Mouse (Mus musculus) midbrain, embryonic 14.5 days (tissue): ENCODE measurements around the gene Dtl. TPM values are rescaled to one million over a fixed set of nuclear protein-coding genes. Genes with fewer than 3 reads are reported as not detected.

Experiments used
- ATAC-seq: fragments of 200-750 bp; cut with Nextera tagmentation; 2 replicates; pipeline ENCODE4 v1.8.0; 2017; ENCODE audit warnings: moderate number of reproducible peaks, moderate library complexity; ENCODE audit not compliant: low FRiP score, low TSS enrichment
- DNase-seq: peaks from one replicate; pipeline ENCODE4 v3.0.0-alpha.2; 2015
- H3K27ac ChIP-seq: fragments of 300-500 bp; sonication (generic); replicated peaks from 2 replicates; pipeline ENCODE4 v1.5.1; 2014; ENCODE audit warnings: mild to moderate bottlenecking, low read depth, low read length, moderate library complexity
- H3K27me3 ChIP-seq: fragments of 300-500 bp; sonication (generic); 2 replicates; pipeline ENCODE4 v1.6.1; 2014; ENCODE audit warnings: low read length, control low read depth, mixed read lengths; ENCODE audit not compliant: control insufficient read depth, insufficient read depth
- H3K36me3 ChIP-seq: fragments of 300-500 bp; sonication (generic); 2 replicates; pipeline ENCODE4 v1.6.1; 2014; ENCODE audit warnings: low read length, control low read depth; ENCODE audit not compliant: control insufficient read depth, insufficient read depth
- H3K4me1 ChIP-seq: fragments of 300-500 bp; sonication (generic); 2 replicates; pipeline ENCODE4 v1.6.1; 2014; ENCODE audit warnings: mild to moderate bottlenecking, antibody characterized with exemption, low read length, control low read depth; ENCODE audit not compliant: control insufficient read depth, insufficient read depth
- H3K4me2 ChIP-seq: fragments of 300-500 bp; sonication (generic); 2 replicates; pipeline ENCODE4 v1.6.1; 2014; ENCODE audit warnings: mild to moderate bottlenecking, low read length, moderate library complexity
- H3K4me3 ChIP-seq: fragments of 300-500 bp; sonication (generic); replicated peaks from 2 replicates; pipeline ENCODE4 v1.5.1; 2014; ENCODE audit warnings: low read depth, low read length
- H3K9ac ChIP-seq: fragments of 300-500 bp; sonication (generic); replicated peaks from 2 replicates; pipeline ENCODE4 v1.6.1; 2014; ENCODE audit warnings: mild to moderate bottlenecking, low read length, moderate library complexity
- H3K9me3 ChIP-seq: fragments of 300-500 bp; sonication (generic); 2 replicates; pipeline ENCODE4 v1.6.1; 2016; ENCODE audit warnings: low read length, control low read depth, mixed read lengths; ENCODE audit not compliant: control insufficient read depth
- WGBS: fragments of 180-500 bp; shearing (Covaris S2); extraction: QIAGEN DNeasy Blood & Tissue Kit; methylation state at CpG from one replicate; pipeline ENCODE4 v1.1.7; 2014; 5-methylcytosine and 5-hydroxymethylcytosine counted together
- polyA plus RNA-seq: library from polyadenylated mRNA; unstranded; fragments of >200 nt; fragmentation: Nextera tagmentation; extraction: Ambion mirVana; gene quantifications from 2 replicates; pipeline ENCODE4 v1.2.1, GENCODE M21; 2014

Gene Dtl
- 4.8 and 10.4 TPM in 2 replicates for polyA plus RNA-seq

DNA sequence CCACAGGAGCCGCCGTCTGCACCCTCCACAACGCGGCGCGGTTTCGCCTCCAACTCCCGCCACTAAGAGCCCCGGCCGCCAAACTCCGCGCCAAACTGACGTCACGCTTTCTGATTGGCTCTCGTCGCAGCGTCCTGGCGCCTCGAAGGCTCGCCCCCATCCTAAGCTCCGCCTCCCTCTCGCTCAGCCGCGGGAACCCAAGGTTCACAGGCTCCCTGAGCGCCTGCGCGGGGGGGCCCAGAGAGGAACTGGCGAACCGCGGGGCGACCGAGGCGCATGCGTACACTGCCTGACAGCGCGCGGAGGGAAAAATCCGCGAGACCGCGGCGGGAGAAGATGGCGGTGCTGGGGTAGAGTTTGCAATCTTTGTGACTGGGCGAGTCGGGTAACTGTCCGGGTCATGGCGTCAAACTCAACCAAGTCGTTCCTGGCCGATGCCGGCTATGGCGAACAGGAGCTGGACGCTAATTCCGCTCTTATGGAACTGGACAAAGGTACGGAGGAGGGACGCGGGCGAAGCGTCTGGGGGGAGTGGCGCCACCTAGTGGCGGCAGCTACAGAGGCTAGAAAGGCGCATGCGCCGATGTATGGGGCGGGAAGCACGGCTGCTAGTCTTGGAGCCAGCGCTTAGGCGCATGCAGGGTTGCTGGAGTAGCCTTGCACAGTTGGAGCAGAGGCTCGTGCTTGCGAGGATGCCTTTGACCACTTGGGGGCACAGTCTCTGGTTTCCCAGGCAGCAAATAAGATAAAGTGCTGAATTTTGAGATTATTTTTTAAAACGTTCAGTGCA lies at the start of gene Dtl, which contains the start of gene Ints7:
Gene Dtl (minus strand): TSS at position 87 of the 790 bp plus-strand sequence.
Gene Ints7 (plus strand): TSS at position 179 of the 790 bp plus-strand sequence.
- peak; percentile 100 for DNase-seq
- Histone ChIP-seq H3K36me3 (no peaks in the 10 kb centered on the region), H3K9ac (peak within 1 kb of the TSS; percentile 54), H3K4me1 (peaks cover 18% of the 10 kb centered on the region), H3K27ac (peak within 1 kb of the TSS; percentile 93), H3K9me3 (no peaks in the 10 kb centered on the region), H3K27me3 (no peaks in the 10 kb centered on the region), H3K4me3 (peak within 1 kb of the TSS; percentile 72), H3K4me2 (peak within 1 kb of the TSS; percentile 91)
- WGBS, result under 1% methylated on average over 70 of the region's 70 CpGs
- ATAC-seq, result peak; percentile 99

DNA sequence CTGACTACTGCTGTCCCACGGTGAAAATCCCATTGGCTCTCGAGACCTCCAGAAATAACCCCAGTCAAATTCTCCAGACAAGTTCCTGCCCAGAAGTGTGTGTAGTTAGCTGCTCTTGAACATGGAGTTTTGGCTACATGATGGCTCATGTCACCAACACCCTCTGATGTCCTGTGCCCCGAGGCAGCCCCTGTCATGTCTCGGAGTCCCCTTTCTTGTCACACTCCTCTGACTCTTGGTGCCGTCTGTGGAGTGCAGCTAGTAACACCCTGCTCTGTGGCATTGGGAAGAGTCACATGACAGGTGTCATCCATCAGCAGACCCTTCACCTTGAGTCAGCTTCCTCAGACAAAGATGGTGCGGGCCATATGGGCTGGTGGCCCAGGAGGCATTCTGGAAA lies 49.7 kb upstream of the Dtl start:
- no peak overlapping the region for H3K4me2 ChIP-seq
- H3K27me3 ChIP-seq, result no peaks in the 10 kb centered on the region
- no peaks in the 10 kb centered on the region for H3K4me1 ChIP-seq
- no peak overlapping the region for H3K9ac ChIP-seq
- ATAC-seq (no peak), DNase-seq (no peak)
- H3K9me3 ChIP-seq, result no peaks in the 10 kb centered on the region
- 77% methylated on average over 6 of the region's 6 CpGs for WGBS
- no peak overlapping the region for H3K27ac ChIP-seq
- H3K4me3 ChIP-seq, result no peak overlapping the region
- H3K36me3 ChIP-seq, result peaks cover 31% of the 10 kb centered on the region

DNA sequence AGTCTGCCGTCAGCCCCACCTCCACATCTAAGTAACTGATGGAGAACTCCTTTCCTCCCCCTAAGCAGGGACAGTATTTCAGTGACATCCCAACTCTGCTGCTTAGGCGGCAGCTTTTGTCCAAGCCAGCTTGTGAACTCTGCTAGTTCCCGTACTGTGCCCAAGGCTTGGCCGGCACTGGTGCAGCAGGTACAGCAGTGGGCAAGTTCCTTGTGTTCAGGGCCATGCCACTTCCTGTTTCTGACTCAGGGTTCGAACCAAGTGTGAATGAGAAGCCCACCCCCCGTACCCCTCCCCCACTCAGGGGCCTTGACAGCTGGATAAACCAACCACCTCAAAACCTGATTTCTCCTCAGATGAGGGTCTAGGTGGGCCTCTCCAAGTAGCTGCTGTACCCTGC lies 49.1 kb upstream of the Dtl start:
- Histone ChIP-seq H3K4me2 (no peak overlapping the region), H3K9ac (no peak overlapping the region), H3K4me3 (no peak overlapping the region), H3K36me3 (peaks cover 36% of the 10 kb centered on the region), H3K4me1 (no peaks in the 10 kb centered on the region), H3K27ac (no peak overlapping the region), H3K9me3 (no peaks in the 10 kb centered on the region), H3K27me3 (no peaks in the 10 kb centered on the region)
- 79% methylated on average over 6 of the region's 6 CpGs for WGBS
- ATAC-seq (no peak), DNase-seq (no peak)

DNA sequence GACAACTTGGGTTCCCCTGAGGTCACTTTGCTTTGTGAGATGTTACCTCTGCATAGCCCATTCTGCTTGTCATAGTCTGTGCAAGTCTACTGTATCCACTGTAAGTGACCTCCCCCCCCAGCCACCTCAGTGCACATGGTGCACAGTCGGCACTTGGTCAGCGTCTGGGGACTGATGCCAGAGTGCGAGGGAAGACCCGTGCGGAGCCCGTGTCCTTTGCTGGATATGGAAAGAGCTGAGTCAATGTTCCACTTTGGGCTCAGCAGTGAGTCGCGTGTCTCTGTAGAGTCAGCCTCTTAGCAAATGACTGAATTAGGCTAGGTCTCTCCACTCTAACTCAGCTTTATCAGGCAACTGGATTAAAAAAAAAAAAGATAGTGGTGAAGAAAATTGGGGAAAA lies 47.5 kb upstream of the Dtl start:
- H3K27ac ChIP-seq, result no peak overlapping the region
- WGBS, result 94% methylated on average over 8 of the region's 8 CpGs
- ATAC-seq (no peak), DNase-seq (no peak)
- H3K4me1 ChIP-seq, result no peaks in the 10 kb centered on the region
- peaks cover 51% of the 10 kb centered on the region for H3K36me3 ChIP-seq
- H3K9me3 ChIP-seq, result no peaks in the 10 kb centered on the region
- no peak overlapping the region for H3K9ac ChIP-seq
- no peaks in the 10 kb centered on the region for H3K27me3 ChIP-seq
- H3K4me3 ChIP-seq, result no peak overlapping the region
- H3K4me2 ChIP-seq, result no peak overlapping the region

DNA sequence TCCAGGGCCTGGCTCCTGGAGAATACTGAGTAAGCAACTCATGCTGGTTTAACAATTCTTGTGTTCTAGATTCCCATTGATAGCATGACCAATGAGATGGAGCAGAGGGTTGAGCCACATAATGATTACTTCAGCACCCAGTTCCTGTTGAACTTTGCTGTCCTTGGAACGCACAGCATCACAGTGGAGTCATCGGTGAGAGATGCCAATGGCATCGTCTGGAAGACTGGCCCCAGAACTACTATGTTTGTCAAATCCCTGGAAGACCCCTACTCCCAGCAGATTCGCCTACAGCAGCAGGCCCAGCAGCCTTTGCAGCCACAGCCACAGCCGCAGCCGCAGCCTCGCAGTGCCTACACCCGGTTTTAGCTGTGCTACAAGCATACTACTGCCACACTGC lies 45.8 kb upstream of the Dtl start:
- no peaks in the 10 kb centered on the region for H3K27me3 ChIP-seq
- H3K4me1 ChIP-seq, result no peaks in the 10 kb centered on the region
- 98% methylated on average over 8 of the region's 8 CpGs for WGBS
- H3K9me3 ChIP-seq, result no peaks in the 10 kb centered on the region
- no peak overlapping the region for H3K4me3 ChIP-seq
- no peak overlapping the region for H3K4me2 ChIP-seq
- peaks cover 66% of the 10 kb centered on the region for H3K36me3 ChIP-seq
- no peak for DNase-seq
- H3K27ac ChIP-seq, result no peak overlapping the region
- ATAC-seq, result no peak
- H3K9ac ChIP-seq, result no peak overlapping the region

DNA sequence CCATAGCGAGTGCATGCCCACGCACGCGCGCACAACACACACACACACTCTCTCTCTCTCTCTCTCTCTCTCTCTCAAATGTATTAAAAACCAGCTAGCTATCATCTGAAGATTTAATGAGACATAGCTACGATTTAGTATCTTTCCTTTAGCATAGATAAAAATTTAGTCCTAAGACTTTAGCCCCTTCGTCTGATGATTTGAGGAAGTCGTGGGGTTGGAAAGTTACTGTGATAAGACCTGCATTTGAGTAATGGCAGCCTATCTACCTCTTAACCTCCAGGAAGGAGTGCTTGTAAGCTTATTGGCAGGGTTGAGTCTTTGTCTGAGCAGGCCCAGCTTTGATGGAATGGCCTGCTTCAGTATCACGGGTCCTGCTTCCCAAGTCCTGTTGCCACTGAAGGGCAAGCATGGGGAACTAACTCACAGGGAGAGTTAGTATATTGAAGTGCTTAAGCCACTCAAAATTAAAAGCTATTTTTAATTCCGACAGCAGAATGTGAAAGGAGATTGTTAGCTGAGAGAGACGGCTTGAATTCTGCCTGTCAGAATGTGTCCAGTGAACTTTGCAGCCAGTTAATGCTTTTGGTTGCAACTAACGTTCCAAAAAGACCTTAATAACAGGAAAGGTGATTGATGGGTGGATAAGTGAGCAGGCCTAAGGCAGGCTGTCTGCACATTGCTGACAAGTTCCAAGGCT lies 42.9 kb upstream of the Dtl start:
- DNase-seq, result no peak
- 94% methylated on average over 12 of the region's 12 CpGs for WGBS
- no peaks in the 10 kb centered on the region for H3K27me3 ChIP-seq

DNA sequence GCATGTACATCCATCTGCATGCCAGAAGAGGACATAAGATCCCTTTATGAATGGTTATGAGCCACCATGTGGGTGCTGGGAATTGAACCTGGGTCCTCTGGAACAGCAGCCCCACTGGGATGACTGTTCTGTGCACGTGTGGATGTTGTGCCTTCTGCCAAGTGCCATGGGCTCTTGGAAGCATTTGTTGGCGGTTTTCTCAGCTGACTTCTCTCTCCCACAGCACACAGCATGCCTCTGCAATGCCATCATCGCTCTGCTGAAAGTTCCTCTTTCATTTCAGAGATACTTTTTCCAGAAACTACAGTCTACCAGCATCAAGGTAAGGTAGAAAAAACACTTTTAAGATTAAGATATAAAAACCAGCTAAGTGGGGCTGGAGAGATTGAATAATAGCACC lies 42.2 kb upstream of the Dtl start:
- ATAC-seq (no peak), DNase-seq (no peak)
- Histone ChIP-seq H3K9ac (no peak overlapping the region), H3K4me3 (no peak overlapping the region), H3K36me3 (peaks cover 95% of the 10 kb centered on the region), H3K4me1 (no peaks in the 10 kb centered on the region), H3K4me2 (no peak overlapping the region), H3K27ac (no peak overlapping the region), H3K9me3 (no peaks in the 10 kb centered on the region), H3K27me3 (no peaks in the 10 kb centered on the region)
- WGBS, result 94% methylated on average over 3 of the region's 3 CpGs

More for the DNA sequence above, 42.9 kb upstream of the Dtl start:
- no peaks in the 10 kb centered on the region for H3K4me1 ChIP-seq
- peaks cover 94% of the 10 kb centered on the region for H3K36me3 ChIP-seq
- H3K4me3 ChIP-seq, result no peak overlapping the region
- no peak overlapping the region for H3K4me2 ChIP-seq
- H3K27ac ChIP-seq, result no peak overlapping the region
- no peaks in the 10 kb centered on the region for H3K9me3 ChIP-seq
- no peak overlapping the region for H3K9ac ChIP-seq
- no peak for ATAC-seq

DNA sequence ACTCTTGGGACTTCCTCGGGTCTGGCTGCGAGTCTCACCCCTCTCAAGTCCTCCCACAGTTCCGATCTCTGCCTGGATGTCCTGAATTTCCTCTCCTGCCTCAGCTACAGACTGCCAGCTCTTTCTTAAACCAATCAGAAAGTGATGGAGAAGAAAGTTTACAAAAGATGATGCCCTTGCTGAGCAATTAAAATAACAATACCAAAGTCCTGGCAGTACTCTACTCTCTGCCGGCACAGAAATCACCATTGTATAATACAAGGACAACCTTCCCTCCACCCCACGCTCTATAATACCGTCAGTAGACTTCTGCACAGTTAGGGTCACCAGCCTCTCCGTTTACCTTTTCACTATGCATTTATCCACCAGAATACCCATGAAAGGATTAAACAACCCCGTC lies 40.9 kb upstream of the Dtl start:
- Histone ChIP-seq H3K9ac (no peak overlapping the region), H3K27ac (no peak overlapping the region), H3K9me3 (no peaks in the 10 kb centered on the region), H3K4me1 (no peaks in the 10 kb centered on the region), H3K4me3 (no peak overlapping the region), H3K4me2 (no peak overlapping the region), H3K36me3 (peaks cover 95% of the 10 kb centered on the region), H3K27me3 (no peaks in the 10 kb centered on the region)
- DNase-seq (no peak), ATAC-seq (no peak)
- 74% methylated on average over 8 of the region's 8 CpGs for WGBS

DNA sequence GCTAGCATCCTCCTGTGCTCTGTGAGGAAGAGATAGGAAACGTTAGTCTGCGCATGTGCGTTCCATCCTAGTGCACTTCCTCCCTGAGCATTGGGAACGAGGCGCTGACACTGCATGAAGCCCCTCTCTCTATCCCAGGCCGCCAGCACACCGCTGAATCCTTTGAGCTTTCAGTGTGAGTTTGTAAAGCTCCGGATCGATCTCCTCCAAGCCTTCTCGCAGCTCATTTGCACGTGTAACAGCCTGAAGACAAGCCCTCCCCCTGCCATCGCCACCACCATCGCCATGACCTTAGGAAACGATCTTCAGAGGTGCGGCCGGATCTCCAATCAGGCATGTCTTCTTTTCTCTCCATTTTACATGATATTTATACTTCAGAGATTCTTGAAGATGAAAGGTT lies 37.5 kb upstream of the Dtl start:
- DNase-seq (no peak), ATAC-seq (no peak)
- Histone ChIP-seq H3K27ac (no peak overlapping the region), H3K9ac (no peak overlapping the region), H3K4me3 (no peak overlapping the region), H3K9me3 (no peaks in the 10 kb centered on the region), H3K4me1 (no peaks in the 10 kb centered on the region), H3K27me3 (no peaks in the 10 kb centered on the region), H3K4me2 (no peak overlapping the region), H3K36me3 (peaks cover 96% of the 10 kb centered on the region)
- 87% methylated on average over 16 of the region's 16 CpGs for WGBS
